19 mouse cellular contexts compared by ENCODE assay signal in the genomic region with DNA sequence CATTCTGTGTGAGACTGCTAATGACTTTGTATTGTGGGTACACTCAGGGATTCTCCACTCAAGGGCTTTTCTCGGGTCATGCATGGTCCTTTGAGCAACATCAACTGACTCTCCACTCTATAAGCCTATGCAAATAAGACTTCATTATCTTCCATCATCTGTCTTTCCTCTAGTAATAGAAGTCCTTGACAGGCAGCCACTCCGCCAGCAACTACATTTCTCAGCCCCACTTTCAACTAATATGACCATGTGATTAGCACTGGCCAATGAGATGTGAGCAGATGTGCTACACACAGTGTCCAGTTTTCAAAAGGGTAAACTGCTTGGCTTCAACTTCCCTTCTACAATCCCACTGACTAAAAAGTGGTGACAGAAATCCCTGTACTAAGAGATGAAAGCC. TPM values are rescaled to one million over a fixed set of nuclear protein-coding genes. Genes with fewer than 3 reads are reported as not detected.
A peak's percentile ranks its signal among the peaks of the same experiment; 100 is the strongest.
DNase-seq lines count a peak whose midpoint lies in the region; ATAC-seq and TF ChIP-seq lines count a peak whose summit lies in the region.
"Had no signal": no experiment of that assay in that cellular context is flagged by ENCODE, and none has a peak within 500 bp of the region (broad histone marks: within the 10 kb centered on the region; RNA-seq: fewer than 3 reads in every experiment).

No protein-coding gene starts in this region.

- peaks cover 60 to 77% of the 10 kb centered on the region in 2 experiments for H3K36me3 ChIP-seq in CH12.LX (replicated peaks in 1 of 2; ENCODE audit: control insufficient read depth in 1 of 2, insufficient read depth in 1 of 2, low read length in 1 of 2)
- H3K36me3 ChIP-seq in MEL (ENCODE audit: control insufficient read depth in 1 of 2, insufficient read depth in 2 of 2, low read length in 2 of 2): peaks cover 35 to 45% of the 10 kb centered on the region in 2 experiments
- H3K36me3 ChIP-seq in liver, embryonic 15.5 days (replicated peaks): peaks cover 67% of the 10 kb centered on the region
- H3K36me3 ChIP-seq in intestine, embryonic 16.5 days (ENCODE audit: control insufficient read depth, insufficient read depth, low read length): no peaks in the 10 kb centered on the region
- H3K36me3 ChIP-seq: embryonic facial prominence, embryonic 12.5 days; hindbrain, embryonic 15.5 days had no signal

- H3K4me2 ChIP-seq in CH12.LX (ENCODE audit: insufficient read depth, low read depth, poor library complexity, severe bottlenecking): no peak overlapping the region
- 0 out of 2 replicates have a peak overlapping the region, but pooled peaks have one; percentile 16 for H3K4me2 ChIP-seq in liver, embryonic 15.5 days
- no peak overlapping the region for H3K4me2 ChIP-seq in intestine, embryonic 16.5 days (ENCODE audit: low read depth, low read length)
- H3K4me2 ChIP-seq: embryonic facial prominence, embryonic 12.5 days; forebrain, embryonic 13.5 days; hindbrain, embryonic 15.5 days had no signal

- ATAC-seq in liver, embryonic 15.5 days (ENCODE audit: insufficient read depth): no peak
- ATAC-seq in intestine, embryonic 16.5 days: no peak
- ATAC-seq: forebrain, embryonic 13.5 days; forebrain, postnatal 0 days; intestine, postnatal 0 days had no signal

- H3K27me3 ChIP-seq in CH12.LX (replicated peaks): no peaks in the 10 kb centered on the region
- H3K27me3 ChIP-seq in MEL (ENCODE audit: control insufficient read depth in 1 of 2, insufficient read depth in 2 of 2, low read length in 2 of 2): no peaks in the 10 kb centered on the region
- H3K27me3 ChIP-seq in liver, embryonic 15.5 days: no peaks in the 10 kb centered on the region
- H3K27me3 ChIP-seq in intestine, embryonic 16.5 days (replicated peaks; ENCODE audit: control insufficient read depth, insufficient read depth, low read length): no peaks in the 10 kb centered on the region
- H3K27me3 ChIP-seq: embryonic facial prominence, embryonic 12.5 days; forebrain, embryonic 13.5 days; heart, embryonic 12.5 days; hindbrain, embryonic 15.5 days had no signal

- TF ChIP-seq RAD21 in CH12.LX (IDR thresholded peaks at IDR 0.05; ENCODE audit: low read depth, low read length): no peak
- no peak for TF ChIP-seq RAD21 in MEL (IDR thresholded peaks at IDR 0.05; ENCODE audit: low read depth, low read length)

- H3K4me1 ChIP-seq in CH12.LX (ENCODE audit: control insufficient read depth in 1 of 2, insufficient read depth in 2 of 2) (peaks cover 4 to 33% of the 10 kb centered on the region in 2 experiments), MEL (ENCODE audit: control insufficient read depth in 1 of 2, insufficient read depth in 2 of 2, low read length in 2 of 2) (peaks cover 23 to 28% of the 10 kb centered on the region in 2 experiments)
- peaks cover 74% of the 10 kb centered on the region for H3K4me1 ChIP-seq in liver, embryonic 15.5 days (replicated peaks)
- peaks cover 20% of the 10 kb centered on the region; the same call in 1 of the 2 replicates for H3K4me1 ChIP-seq in intestine, embryonic 16.5 days (ENCODE audit: control insufficient read depth, insufficient read depth, low read length)
- H3K4me1 ChIP-seq: embryonic facial prominence, embryonic 12.5 days; forebrain, embryonic 13.5 days; hindbrain, embryonic 15.5 days had no signal

- dilution Hi-C loops in CH12.LX (cut with MboI; ENCODE audit: extremely low pct_ligation_motif_present, extremely low pct_unique_long_range_greater_than_20kb, low sequenced_read_pairs): no loop called here

- TF ChIP-seq EP300 in CH12.LX (IDR thresholded peaks at IDR 0.05; ENCODE audit: low read length) (no peak), MEL (IDR thresholded peaks at IDR 0.05; ENCODE audit: low read depth in 1 of 2, low read length in 2 of 2) (no peak)

- 59% methylated on average over 2 of the region's 2 CpGs for WGBS in liver, embryonic 15.5 days (ENCODE audit: insufficient replicate concordance)
- WGBS in intestine, embryonic 16.5 days: 69% methylated on average over 2 of the region's 2 CpGs

- H3K9ac ChIP-seq in CH12.LX (ENCODE audit: insufficient read depth, low read depth) (no peak overlapping the region), MEL (ENCODE audit: control insufficient read depth, low read depth, low read length, poor library complexity, severe bottlenecking) (no peak overlapping the region)
- no peak overlapping the region for H3K9ac ChIP-seq in liver, embryonic 15.5 days
- H3K9ac ChIP-seq in intestine, embryonic 16.5 days (ENCODE audit: low read depth, low read length): no peak overlapping the region
- H3K9ac ChIP-seq: embryonic facial prominence, embryonic 12.5 days; forebrain, embryonic 13.5 days; forebrain, postnatal 0 days; heart, embryonic 12.5 days; hindbrain, embryonic 15.5 days had no signal

- peak; percentile 41 for DNase-seq in adrenal gland, postnatal 14 days
- no peak for DNase-seq in adrenal gland, adult 8-10 months
- no peak for DNase-seq in CH12.LX (ENCODE audit: extremely low read depth)
- no peak for DNase-seq in MEL (ENCODE audit: low read depth, low spot score)
- no peak for DNase-seq in layer of hippocampus, postnatal 10 days (ENCODE audit: low spot score in 2 of 2)
- DNase-seq: cerebellum, adult 11-12 months; cerebellum, adult 9-10 months; cerebellum, postnatal 25 days; forebrain, postnatal 0 days; gastrocnemius, postnatal 14 days; heart, adult 2 months; heart, postnatal 36 days had no signal

- in situ Hi-C loops in CH12.LX (cut with MboI; ENCODE audit: low pct_ligation_motif_present, low pct_unique_long_range_greater_than_20kb, low sequenced_read_pairs): no loop called here

- H3K27ac ChIP-seq in CH12.LX (ENCODE audit: insufficient read depth, low read depth): no peak overlapping the region
- H3K27ac ChIP-seq in MEL (ENCODE audit: control insufficient read depth, low read depth, low read length): no peak overlapping the region
- H3K27ac ChIP-seq in liver, embryonic 15.5 days (replicated peaks): peak overlapping the region; percentile 100
- no peak overlapping the region for H3K27ac ChIP-seq in intestine, embryonic 16.5 days (ENCODE audit: low read length)
- H3K27ac ChIP-seq: embryonic facial prominence, embryonic 12.5 days; forebrain, embryonic 13.5 days; heart, adult 2 months; hindbrain, embryonic 15.5 days had no signal

- TF ChIP-seq CTCF in CH12.LX (conservative IDR thresholded peaks at IDR 0.05 in 1 of 2, IDR thresholded peaks at IDR 0.05 in 1 of 2; ENCODE audit: low read depth in 2 of 2, low read length in 2 of 2): no peak
- no peak for TF ChIP-seq CTCF in MEL (IDR thresholded peaks at IDR 0.05 in 2 of 3, conservative IDR thresholded peaks at IDR 0.05 in 1 of 3; ENCODE audit: control insufficient read depth in 1 of 3, insufficient read depth in 1 of 3, low read depth in 2 of 3, low read length in 3 of 3, poor library complexity in 1 of 3, severe bottlenecking in 1 of 3)

- no peak overlapping the region for H3K4me3 ChIP-seq in CH12.LX (replicated peaks in 1 of 3; ENCODE audit: low read depth in 2 of 3, low read length in 2 of 3, poor library complexity in 1 of 3)
- H3K4me3 ChIP-seq in MEL (ENCODE audit: control insufficient read depth in 1 of 2, insufficient read depth in 1 of 2, low read depth in 2 of 2, low read length in 2 of 2): no peak overlapping the region
- no peak overlapping the region for H3K4me3 ChIP-seq in liver, embryonic 15.5 days (replicated peaks)
- no peak overlapping the region for H3K4me3 ChIP-seq in intestine, embryonic 16.5 days (ENCODE audit: low read length)
- H3K4me3 ChIP-seq: embryonic facial prominence, embryonic 12.5 days; forebrain, embryonic 13.5 days; heart, adult 2 months; heart, embryonic 12.5 days; hindbrain, embryonic 15.5 days had no signal

- H3K9me3 ChIP-seq in CH12.LX (replicated peaks; ENCODE audit: low read length) (no peaks in the 10 kb centered on the region), MEL (replicated peaks; ENCODE audit: insufficient read depth, low read length) (no peaks in the 10 kb centered on the region)
- no peaks in the 10 kb centered on the region for H3K9me3 ChIP-seq in liver, embryonic 15.5 days (replicated peaks)
- no peaks in the 10 kb centered on the region for H3K9me3 ChIP-seq in intestine, embryonic 16.5 days (ENCODE audit: control insufficient read depth, low read length)
- H3K9me3 ChIP-seq: embryonic facial prominence, embryonic 12.5 days; forebrain, embryonic 13.5 days; heart, embryonic 12.5 days; hindbrain, embryonic 15.5 days had no signal

- peaks cover 61% of the 10 kb centered on the region for H3K79me2 ChIP-seq in CH12.LX (replicated peaks; ENCODE audit: control insufficient read depth, extremely low read depth, insufficient read depth, poor library complexity, severe bottlenecking)
- peaks cover 27% of the 10 kb centered on the region for H3K79me2 ChIP-seq in MEL (ENCODE audit: control insufficient read depth, insufficient read depth, low read length, poor library complexity)

- TF ChIP-seq POLR2A in CH12.LX (IDR thresholded peaks at IDR 0.05; ENCODE audit: low read depth, low read length) (no peak), MEL (IDR thresholded peaks at IDR 0.05; ENCODE audit: control insufficient read depth in 1 of 2, insufficient read depth in 1 of 2, low read depth in 1 of 2, low read length in 2 of 2, poor library complexity in 1 of 2) (no peak)

RNA-seq across cellular contexts. Expression of gene Zc3hav1, which starts 15.3 kb away (rescaled TPM):
- 45.0 and 49.5 TPM in 2 replicates for total RNA-seq in adrenal gland, postnatal 14 days (2021)
- 10 to 100 TPM; 59.7 to 72.1 (median 67.7) TPM for total RNA-seq in adrenal gland, adult 8-10 months (2022)
- 67.2 and 68.7 TPM in 2 replicates for total RNA-seq in CH12.LX (2012; rRNA removed)
- 49.8 and 51.8 TPM in 2 replicates for total RNA-seq in CH12.LX (2014; rRNA removed)
- polyA plus RNA-seq in CH12.LX (2012; ENCODE audit: insufficient read length, low read depth): 50.1 and 58.1 TPM in 2 replicates
- 66.6 and 88.1 TPM in 2 replicates for total RNA-seq in MEL (2012; rRNA removed)
- 10 to 100 TPM; 68.3 to 71.0 TPM for polyA plus RNA-seq in MEL (2012; ENCODE audit: insufficient read depth in 1 of 2, insufficient read length in 2 of 2, low read depth in 1 of 2, low replicate concordance in 2 of 2, missing spikeins in 1 of 2)
- polyA plus RNA-seq in liver, embryonic 15.5 days (2015; fragmentation: Nextera tagmentation; extraction: Ambion mirVana): 23.4 and 23.6 TPM in 2 replicates
- polyA plus RNA-seq in intestine, embryonic 16.5 days (2015; fragmentation: Nextera tagmentation; extraction: Ambion mirVana): 15.5 and 16.5 TPM in 2 replicates
- total RNA-seq in layer of hippocampus, postnatal 10 days (2021): 1 to 10 TPM; 3.0 to 3.1 TPM

RNA-seq across cellular contexts. Expression of gene Zc3hav1l, which starts 40.0 kb away (rescaled TPM):
- 4.3 and 5.0 TPM in 2 replicates for total RNA-seq in adrenal gland, postnatal 14 days (2021)
- 1 to 10 TPM; 3.5 to 4.7 (median 3.8) TPM for total RNA-seq in adrenal gland, adult 8-10 months (2022)
- total RNA-seq in CH12.LX (2012; rRNA removed): 2.3 and 3.1 TPM in 2 replicates
- total RNA-seq in CH12.LX (2014; rRNA removed): 2.8 and 2.9 TPM in 2 replicates
- polyA plus RNA-seq in CH12.LX (2012; ENCODE audit: insufficient read length, low read depth): 5.1 and 6.3 TPM in 2 replicates
- total RNA-seq in MEL (2012; rRNA removed): 1.8 and 2.0 TPM in 2 replicates
- polyA plus RNA-seq in MEL (2012; ENCODE audit: insufficient read depth in 1 of 2, insufficient read length in 2 of 2, low read depth in 1 of 2, low replicate concordance in 2 of 2, missing spikeins in 1 of 2): 1 to 10 TPM in 1 of 2 experiments, not detected in 1; 5.8 TPM
- 1.4 and 1.5 TPM in 2 replicates for polyA plus RNA-seq in liver, embryonic 15.5 days (2015; fragmentation: Nextera tagmentation; extraction: Ambion mirVana)
- polyA plus RNA-seq in intestine, embryonic 16.5 days (2015; fragmentation: Nextera tagmentation; extraction: Ambion mirVana): 4.8 and 5.4 TPM in 2 replicates
- total RNA-seq in layer of hippocampus, postnatal 10 days (2021): 1 to 10 TPM; 3.6 to 4.1 TPM

RNA-seq across cellular contexts. Expression of gene Ttc26, which starts 42.2 kb away (rescaled TPM):
- total RNA-seq in adrenal gland, postnatal 14 days (2021): 1.6 and 3.3 TPM in 2 replicates
- 1 to 10 TPM; 3.0 to 8.2 (median 4.7) TPM for total RNA-seq in adrenal gland, adult 8-10 months (2022)
- total RNA-seq in CH12.LX (2012; rRNA removed): 1.4 and 1.7 TPM in 2 replicates
- 1.8 TPM in 2 replicates for total RNA-seq in CH12.LX (2014; rRNA removed)
- 2.3 TPM in 2 replicates for polyA plus RNA-seq in CH12.LX (2012; ENCODE audit: insufficient read length, low read depth)
- 1.3 and 1.4 TPM in 2 replicates for total RNA-seq in MEL (2012; rRNA removed)
- polyA plus RNA-seq in MEL (2012; ENCODE audit: insufficient read depth in 1 of 2, insufficient read length in 2 of 2, low read depth in 1 of 2, low replicate concordance in 2 of 2, missing spikeins in 1 of 2): 1 to 10 TPM in 1 of 2 experiments, not detected in 1; 2.1 TPM
- polyA plus RNA-seq in liver, embryonic 15.5 days (2015; fragmentation: Nextera tagmentation; extraction: Ambion mirVana): 0.23 and 0.30 TPM in 2 replicates
- polyA plus RNA-seq in intestine, embryonic 16.5 days (2015; fragmentation: Nextera tagmentation; extraction: Ambion mirVana): 2.5 and 3.2 TPM in 2 replicates
- 10 to 100 TPM in 1 of 2 experiments, 1 to 10 TPM in 1; 9.8 to 10.1 TPM for total RNA-seq in layer of hippocampus, postnatal 10 days (2021)

Comparison
In these comparisons a context has a peak if more than half of its experiments do, and no peak if none do; other contexts are left out.
1. RNA of gene Zc3hav1, which starts 15.3 kb away (total RNA-seq): 59.7 to 72.1 TPM in adrenal gland, adult 8-10 months, 49.8 to 68.7 TPM in CH12.LX, 66.6 to 88.1 TPM in MEL and 45.0 to 49.5 TPM in adrenal gland, postnatal 14 days; 3.0 to 3.1 TPM in layer of hippocampus, postnatal 10 days; every median in the first group is over 10 times any median in the second.